Mouse (Mus musculus) forebrain, postnatal 0 days (tissue): Measurements from ENCODE around the gene 1700040F15Rik. TPM values are rescaled to one million over a fixed set of nuclear protein-coding genes. Genes with fewer than 3 reads are reported as not detected.
"Not testable (repeated sequence)": the region's sequence is repeated elsewhere in the genome, so short reads cannot be mapped to it uniquely, and the experiment has no call there.

ENCODE experiments used
- ATAC-seq: fragments of 200-750 bp; cut with Nextera tagmentation; 2 replicates; pipeline ENCODE4 v1.8.0; 2017; ENCODE audit warnings: mild to moderate bottlenecking, moderate library complexity
- DNase-seq: peaks from one replicate; pipeline ENCODE4 v3.0.0-alpha.2; 2015
- H3K27ac ChIP-seq: fragments of 300-500 bp; sonication (generic); 2 replicates; pipeline ENCODE4 v1.5.1; 2014; ENCODE audit warnings: low read depth, mild to moderate bottlenecking, antibody characterized with exemption, low read length, moderate library complexity, mixed read lengths
- H3K27me3 ChIP-seq: fragments of 300-500 bp; sonication (generic); 2 replicates; pipeline ENCODE4 v1.6.1; 2014; ENCODE audit warnings: mild to moderate bottlenecking, low read length, mixed read lengths; ENCODE audit not compliant: insufficient read depth
- H3K36me3 ChIP-seq: fragments of 300-500 bp; sonication (generic); 2 replicates; pipeline ENCODE4 v1.6.1; 2014; ENCODE audit warnings: mild to moderate bottlenecking, moderate library complexity; ENCODE audit not compliant: insufficient read depth
- H3K4me1 ChIP-seq: fragments of 300-500 bp; sonication (generic); 2 replicates; pipeline ENCODE4 v1.6.1; 2014; ENCODE audit warnings: antibody characterized with exemption; ENCODE audit not compliant: insufficient read depth
- H3K4me2 ChIP-seq: fragments of 300-500 bp; sonication (generic); 2 replicates; pipeline ENCODE4 v1.6.1; 2014; ENCODE audit warnings: low read depth, mild to moderate bottlenecking, moderate library complexity
- H3K4me3 ChIP-seq: fragments of 300-500 bp; sonication (generic); 2 replicates; pipeline ENCODE4 v1.5.1; 2014; ENCODE audit warnings: low read depth, low read length, mixed read lengths
- H3K9ac ChIP-seq: fragments of 300-500 bp; sonication (generic); 2 replicates; pipeline ENCODE4 v1.6.1; 2014; ENCODE audit warnings: mild to moderate bottlenecking
- H3K9me3 ChIP-seq: fragments of 300-500 bp; sonication (generic); 2 replicates; pipeline ENCODE4 v1.6.1; 2016; ENCODE audit warnings: low read length
- WGBS: fragments of 180-500 bp; shearing (Covaris S2); extraction: QIAGEN DNeasy Blood & Tissue Kit; methylation state at CpG from one replicate; pipeline ENCODE4 v1.1.7; 2014; 5-methylcytosine and 5-hydroxymethylcytosine counted together
- polyA plus RNA-seq: library from polyadenylated mRNA; unstranded; fragments of >200 nt; fragmentation: Nextera tagmentation; extraction: Ambion mirVana; gene quantifications from 2 replicates; pipeline ENCODE4 v1.2.1, GENCODE M21; 2015
- total RNA-seq: library from RNA; depleted of rRNA; stranded (reverse); fragments of >200 nt; gene quantifications from 2 replicates; pipeline ENCODE4 v1.2.3, GENCODE M21; 2014; rRNA removed

The 1700040F15Rik gene
- total RNA-seq (not detected in 2 replicates), polyA plus RNA-seq (not detected in 2 replicates)

- not testable (repeated sequence) for DNase-seq, H3K36me3 ChIP-seq, H3K4me3 ChIP-seq, H3K9me3 ChIP-seq, H3K4me1 ChIP-seq, H3K4me2 ChIP-seq, H3K27me3 ChIP-seq, H3K27ac ChIP-seq, ATAC-seq, H3K9ac ChIP-seq
- WGBS, result no CpG with 5 or more reads among the region's 8 CpGs
These were observed at the start of gene 1700040F15Rik for GRCm38 (mm10) chrY:61101947-61102346. TSS of gene 1700040F15Rik (plus strand) at chrY:61102247.
